8 mouse cellular contexts compared by ENCODE assay signal in genomic region chr12:69446085-69446467, GRCm38 (mm10).
DNase-seq lines count a peak whose midpoint lies in the region; ATAC-seq and TF ChIP-seq lines count a peak whose summit lies in the region.

No protein-coding gene starts in this region.

- H3K4me3 ChIP-seq in kidney, embryonic 15.5 days (replicated peaks): peak overlapping the region; percentile 30
- no peak overlapping the region for H3K4me3 ChIP-seq in hindbrain, embryonic 11.5 days (ENCODE audit: low read depth, low read length)
- H3K4me3 ChIP-seq in midbrain, embryonic 13.5 days (replicated peaks): peak overlapping the region; percentile 20

- H3K9me3 ChIP-seq in kidney, embryonic 15.5 days (replicated peaks): no peaks in the 10 kb centered on the region
- no peaks in the 10 kb centered on the region for H3K9me3 ChIP-seq in hindbrain, embryonic 11.5 days (ENCODE audit: control insufficient read depth, low read length)
- no peaks in the 10 kb centered on the region for H3K9me3 ChIP-seq in midbrain, embryonic 13.5 days

- H3K27me3 ChIP-seq in kidney, embryonic 15.5 days: no peaks in the 10 kb centered on the region
- no peaks in the 10 kb centered on the region for H3K27me3 ChIP-seq in hindbrain, embryonic 11.5 days (ENCODE audit: control insufficient read depth, insufficient read depth, low read length)
- H3K27me3 ChIP-seq in midbrain, embryonic 13.5 days: no peaks in the 10 kb centered on the region

- peak overlapping the region; percentile 26; the same call in 1 of the 2 replicates for H3K9ac ChIP-seq in kidney, embryonic 15.5 days
- H3K9ac ChIP-seq in hindbrain, embryonic 11.5 days (ENCODE audit: low read depth, low read length): peak overlapping the region; percentile 44; the same call in 1 of the 2 replicates
- peak overlapping the region; percentile 32 for H3K9ac ChIP-seq in midbrain, embryonic 13.5 days (replicated peaks)

- H3K4me2 ChIP-seq in kidney, embryonic 15.5 days: peak overlapping the region; percentile 62
- peak overlapping the region; percentile 22; the same call in 1 of the 2 replicates for H3K4me2 ChIP-seq in hindbrain, embryonic 11.5 days (replicated peaks; ENCODE audit: low read depth, low read length)
- peak overlapping the region; percentile 54 for H3K4me2 ChIP-seq in midbrain, embryonic 13.5 days (replicated peaks)

- DNase-seq in kidney, postnatal 14 days: no peak
- DNase-seq in brain, embryonic 14.5 days (ENCODE audit: low read depth): peak; percentile 75
- peak; percentile 43 for DNase-seq in hindbrain, embryonic 11.5 days (ENCODE audit: low spot score)
- no peak for DNase-seq in layer of hippocampus, adult 9-10 months (ENCODE audit: low spot score)
- DNase-seq in urinary bladder, adult 2 months (ENCODE audit: low spot score): no peak
- no peak for DNase-seq in adrenal gland, adult 8-10 months

- peak; percentile 64 for ATAC-seq in kidney, embryonic 15.5 days (replicated peaks; ENCODE audit: low FRiP score)
- ATAC-seq in hindbrain, embryonic 11.5 days (ENCODE audit: low FRiP score): peak; percentile 59; the same call in 1 of the 2 replicates
- peak; percentile 85 for ATAC-seq in midbrain, embryonic 13.5 days

- H3K4me1 ChIP-seq in kidney, embryonic 15.5 days: peaks cover 44% of the 10 kb centered on the region
- 0 out of 2 replicates have a peak, but pooled peaks cover 2% of the 10 kb centered on the region for H3K4me1 ChIP-seq in hindbrain, embryonic 11.5 days (replicated peaks; ENCODE audit: control insufficient read depth, insufficient read depth, low read length)
- peaks cover 16% of the 10 kb centered on the region for H3K4me1 ChIP-seq in midbrain, embryonic 13.5 days (replicated peaks)

- no peaks in the 10 kb centered on the region for H3K36me3 ChIP-seq in kidney, embryonic 15.5 days
- H3K36me3 ChIP-seq in hindbrain, embryonic 11.5 days (ENCODE audit: control insufficient read depth, insufficient read depth, low read length): no peaks in the 10 kb centered on the region
- H3K36me3 ChIP-seq in midbrain, embryonic 13.5 days: no peaks in the 10 kb centered on the region

- H3K27ac ChIP-seq in kidney, embryonic 15.5 days: peak overlapping the region; percentile 93
- no peak overlapping the region for H3K27ac ChIP-seq in hindbrain, embryonic 11.5 days (ENCODE audit: low read depth, low read length)
- H3K27ac ChIP-seq in midbrain, embryonic 13.5 days: peak overlapping the region; percentile 75

- TF ChIP-seq POLR2A in brain, embryonic 14.5 days (IDR thresholded peaks at IDR 0.05; ENCODE audit: borderline replicate concordance, extremely low read depth, insufficient read depth, insufficient read length, poor library complexity, severe bottlenecking): no peak

- TF ChIP-seq CTCF in brain, embryonic 14.5 days (IDR thresholded peaks at IDR 0.05; ENCODE audit: borderline replicate concordance, extremely low read depth, insufficient read depth, insufficient read length): no peak

- 5% methylated on average over 10 of the region's 10 CpGs for WGBS in kidney, embryonic 15.5 days
- 29% methylated on average over 10 of the region's 10 CpGs for WGBS in hindbrain, embryonic 11.5 days
- WGBS in midbrain, embryonic 13.5 days: 7% methylated on average over 10 of the region's 10 CpGs

Comparison
In these comparisons a context has a peak if more than half of its experiments do, and no peak if none do; other contexts are left out.
1. DNase-seq: peak in brain, embryonic 14.5 days (single experiment) and hindbrain, embryonic 11.5 days (single experiment); none in kidney, postnatal 14 days (single experiment), layer of hippocampus, adult 9-10 months (single experiment), urinary bladder, adult 2 months (single experiment) and adrenal gland, adult 8-10 months (single experiment).
2. Peak in every context shown above with its lines, with median percentiles within 50 percentile points of each other: ATAC-seq, H3K4me2 ChIP-seq and H3K9ac ChIP-seq.